Mouse (Mus musculus) small intestine, adult 10 weeks (tissue): ENCODE measurements around the gene D630045J12Rik. TPM values are rescaled to one million over a fixed set of nuclear protein-coding genes. Genes with fewer than 3 reads are reported as not detected.

Source experiments
- polyA plus RNA-seq: library from polyadenylated mRNA; stranded (reverse); fragments of 350-450 nt; fragmentation: Illumina TruSeq; extraction: RNeasy Lipid Tissue Mini Kit (QIAGEN cat#74804); gene quantifications from one replicate; pipeline ENCODE4 v1.2.3, GENCODE M21; 2014; ENCODE audit warnings: low replicate concordance

The D630045J12Rik gene
- polyA plus RNA-seq: 0.11 TPM

DNA sequence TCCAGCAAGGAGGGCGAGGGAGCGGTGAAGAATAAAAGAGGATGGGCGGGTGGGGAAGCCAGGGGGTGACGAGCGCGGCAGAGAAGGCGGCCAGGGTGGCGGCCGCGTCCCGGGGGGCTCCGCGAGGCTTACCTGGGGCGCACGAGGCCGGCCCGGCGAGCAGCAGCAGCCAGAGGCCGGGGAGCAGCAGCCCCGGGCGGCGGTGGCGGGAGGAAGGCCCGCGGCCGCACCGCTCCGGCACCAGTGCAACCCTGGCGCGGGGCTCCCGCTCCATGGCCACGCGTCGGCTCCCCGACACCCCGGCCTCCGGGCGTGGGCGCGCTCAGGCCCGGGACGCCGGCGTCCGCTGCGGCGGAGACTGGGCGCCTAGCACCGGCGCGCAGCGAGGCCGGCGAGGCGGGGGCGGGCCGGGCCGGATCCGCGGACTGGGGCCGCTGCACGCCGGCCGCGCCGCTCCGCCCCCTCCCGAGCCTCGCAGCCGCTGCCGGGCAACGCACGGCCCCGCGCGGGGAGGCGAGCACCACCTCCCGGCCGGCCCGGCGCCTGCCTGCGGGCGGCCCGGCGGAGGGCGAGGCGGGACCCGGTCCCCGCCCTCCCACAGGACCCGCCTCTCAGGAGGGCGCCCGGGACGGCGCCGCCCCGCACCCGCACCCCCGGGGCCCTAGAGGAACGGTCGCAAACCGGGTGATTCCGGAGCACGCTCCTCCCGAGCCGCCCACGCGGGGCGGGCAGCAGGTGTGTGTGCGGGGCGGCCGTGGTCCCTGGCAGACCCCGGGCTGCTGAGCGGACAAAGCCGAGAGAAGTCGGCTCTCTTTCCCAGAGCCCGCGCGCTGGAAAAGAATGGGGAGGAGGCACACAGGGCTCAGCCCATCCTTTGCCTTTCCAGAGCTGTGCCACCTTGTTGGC lies at the start of gene D630045J12Rik:
Gene D630045J12Rik (minus strand): TSS at position 274 of the 906 bp plus-strand sequence.

DNA sequence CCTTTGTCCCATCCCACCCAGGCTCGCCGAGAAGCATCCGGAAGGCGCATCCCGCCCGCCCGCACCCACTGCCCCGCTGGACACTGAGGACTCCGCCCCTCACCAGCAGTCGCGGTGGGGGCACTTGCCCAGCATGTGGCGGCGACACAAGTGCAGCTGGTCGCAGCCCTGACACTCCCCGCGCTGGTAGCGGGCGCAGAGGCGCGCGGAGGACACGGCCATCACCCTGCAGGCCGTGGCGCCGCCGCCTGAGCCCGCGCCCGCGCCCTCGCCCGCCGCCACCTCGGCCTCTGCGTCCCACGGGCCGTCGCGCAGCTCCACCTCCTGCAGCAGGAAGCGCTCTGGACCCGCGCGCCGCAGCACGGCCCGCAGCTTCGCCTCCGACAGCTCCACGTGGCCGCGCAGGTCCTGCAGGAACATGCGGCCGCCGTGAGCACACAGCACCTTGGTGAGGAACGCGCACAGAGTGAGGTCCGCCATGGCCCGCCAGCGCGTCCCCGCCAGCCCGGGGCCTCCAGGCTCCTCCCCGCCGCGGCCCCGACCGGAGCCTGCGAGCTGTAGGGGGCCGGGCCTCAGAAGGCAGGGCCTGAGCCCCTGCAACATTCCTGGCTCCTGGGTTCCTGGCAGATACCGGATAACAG lies 45.1 kb upstream of the D630045J12Rik start, which contains the start of gene Zc3hav1l:
Gene Zc3hav1l (minus strand): TSS at position 499 of the 641 bp plus-strand sequence.

DNA sequence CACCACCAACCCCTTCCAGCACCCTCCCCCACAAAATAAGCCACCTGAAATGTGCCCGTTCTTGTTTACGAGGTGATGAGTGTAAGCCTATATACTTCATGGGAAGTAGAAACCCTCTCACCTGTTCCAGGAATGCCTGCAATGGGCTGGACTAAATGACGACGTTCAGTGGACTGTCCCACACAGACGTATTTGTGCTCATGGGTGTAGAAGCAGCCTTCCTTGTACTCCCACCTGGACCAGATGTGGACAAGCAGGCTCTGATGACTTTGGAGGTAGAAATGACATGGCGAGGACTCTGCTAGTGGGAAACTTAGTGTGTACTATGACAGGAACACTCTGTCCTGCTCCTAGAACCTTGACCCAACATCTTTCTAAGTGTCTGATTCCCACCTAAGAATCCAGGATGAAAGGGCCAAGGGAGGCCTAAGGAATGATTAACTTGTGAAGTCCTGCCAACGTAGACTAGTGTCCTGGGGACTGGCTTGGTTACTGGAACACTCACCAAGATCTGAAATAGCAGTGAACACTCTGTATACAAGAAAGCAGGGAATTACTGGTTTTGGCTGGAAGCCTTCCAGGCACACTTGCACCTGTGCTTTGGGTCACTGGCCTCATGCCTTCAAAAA lies 129.5 kb downstream of the D630045J12Rik start, which contains the start of gene Atp6v0a4:
Gene Atp6v0a4 (minus strand): TSS at position 380 of the 629 bp plus-strand sequence.

DNA sequence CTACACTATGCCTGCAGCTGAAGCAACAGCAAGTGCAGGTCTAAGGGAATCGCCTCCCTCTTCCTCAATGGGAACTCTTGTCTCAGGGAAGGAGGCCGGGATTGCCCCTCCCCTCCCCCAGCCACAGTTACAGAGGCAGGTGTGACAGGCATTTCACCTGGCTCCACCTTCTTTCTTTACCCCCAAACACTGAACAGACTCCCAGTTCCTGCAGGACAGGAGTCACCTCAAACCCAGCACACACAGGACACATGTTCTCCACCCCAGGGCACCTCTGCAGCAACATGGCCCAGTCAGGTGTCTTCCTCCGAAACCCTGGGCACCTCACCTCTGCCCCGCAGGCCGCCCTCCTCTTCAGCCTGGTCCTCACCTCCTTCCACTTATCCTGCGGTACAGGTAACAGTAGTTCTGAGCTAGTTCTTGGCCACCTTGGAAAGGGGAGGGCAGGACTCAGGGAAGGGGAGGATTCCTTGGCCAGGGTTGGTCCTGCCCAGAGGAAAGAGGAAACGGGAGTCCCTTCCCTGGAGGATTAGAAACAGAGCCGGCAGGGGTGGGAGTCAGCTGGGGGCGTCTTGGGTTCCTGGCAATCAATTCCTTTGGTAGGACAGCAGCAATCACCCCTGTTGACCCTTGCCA lies 144.5 kb downstream of the D630045J12Rik start, which contains the start of gene Tmem213:
Gene Tmem213 (plus strand): TSS at position 96 of the 636 bp plus-strand sequence.

Other genes starting within 250 kb of the D630045J12Rik start
- 0.26 TPM for gene Svopl, start 207.0 kb downstream of the D630045J12Rik start, polyA plus RNA-seq
- gene Tmem213, start 144.8 kb downstream of the D630045J12Rik start, polyA plus RNA-seq: not detected
- not detected for gene Atp6v0a4, start 129.4 kb downstream of the D630045J12Rik start, polyA plus RNA-seq
- gene Zc3hav1l, start 45.2 kb upstream of the D630045J12Rik start, polyA plus RNA-seq: 1.7 TPM
- gene Zc3hav1, start 100.6 kb upstream of the D630045J12Rik start, polyA plus RNA-seq: 106 TPM
- 1.4 TPM for gene Ttc26, start 127.5 kb upstream of the D630045J12Rik start, polyA plus RNA-seq
- 33.3 TPM for gene Ubn2, start 179.9 kb upstream of the D630045J12Rik start, polyA plus RNA-seq